Mouse (Mus musculus) megakaryocyte-erythroid progenitor cell, adult 5-6 weeks (primary cell): Measurements from ENCODE around the gene Zfand6. TPM values are rescaled to one million over a fixed set of nuclear protein-coding genes. Genes with fewer than 3 reads are reported as not detected.

Experiments used
- ATAC-seq: replicated peaks from 2 replicates; pipeline ENCODE4 v1.8.0; 2016; ENCODE audit warnings: mild to moderate bottlenecking, inconsistent platforms; ENCODE audit not compliant: severe bottlenecking, poor library complexity, low FRiP score, low TSS enrichment
- total RNA-seq, 2 experiments: library from RNA; stranded (forward) in 1 of 2; stranded (reverse) in 1 of 2; fragments of 200-1000, 215-1000 nt in 1 of 2; fragments of >200 nt in 1 of 2; fragmentation: Nextera tagmentation in 1 of 2; gene quantifications; 2 replicates each; pipeline ENCODE4 v1.2.3; 2014 to 2017

The Zfand6 gene
- total RNA-seq (2014; fragmentation: Nextera tagmentation): 43.5 and 56.6 TPM in 2 replicates
- total RNA-seq (2017): 56.0 and 81.6 TPM in 2 replicates

GRCm38 (mm10) chr7:84689251-84690100 lies at the start of gene Zfand6:
Gene Zfand6, minus strand, starts transcription at chr7:84689959.
- ATAC-seq: peak; percentile 93

GRCm38 (mm10) chr7:84736803-84737202 lies 47.0 kb upstream of the Zfand6 start:
- no peak for ATAC-seq

- no peak for ATAC-seq
Observed at GRCm38 (mm10) chr7:84733038-84733437, 43.3 kb upstream of the Zfand6 start.

- ATAC-seq: no peak
Observed at GRCm38 (mm10) chr7:84732052-84732451, 42.3 kb upstream of the Zfand6 start.

- no peak for ATAC-seq
Observed at GRCm38 (mm10) chr7:84731076-84731475, 41.3 kb upstream of the Zfand6 start.

GRCm38 (mm10) chr7:84722804-84723459 lies 33.2 kb upstream of the Zfand6 start:
- peak; percentile 100 for ATAC-seq

GRCm38 (mm10) chr7:84710287-84710958 lies 20.7 kb upstream of the Zfand6 start:
- ATAC-seq: no peak

GRCm38 (mm10) chr7:84706877-84707276 lies 17.1 kb upstream of the Zfand6 start:
- no peak for ATAC-seq

GRCm38 (mm10) chr7:84690101-84690509 lies 346 bp upstream of the Zfand6 start:
- no peak for ATAC-seq

- ATAC-seq: no peak
Observed at GRCm38 (mm10) chr7:84687653-84688580, 1.8 kb downstream of the Zfand6 start.

GRCm38 (mm10) chr7:84686380-84686779 lies 3.4 kb downstream of the Zfand6 start:
- no peak for ATAC-seq

- no peak for ATAC-seq
Observed at GRCm38 (mm10) chr7:84684675-84685074, 5.1 kb downstream of the Zfand6 start.

GRCm38 (mm10) chr7:84681558-84681957 lies 8.2 kb downstream of the Zfand6 start:
- ATAC-seq: 0 out of 2 replicates have a peak, but pooled peaks have one; percentile 41

GRCm38 (mm10) chr7:84680931-84681330 lies 8.8 kb downstream of the Zfand6 start:
- ATAC-seq: no peak

GRCm38 (mm10) chr7:84680092-84680491 lies 9.7 kb downstream of the Zfand6 start:
- no peak for ATAC-seq

- ATAC-seq: peak; percentile 99
Observed at GRCm38 (mm10) chr7:84679264-84679663, 10.5 kb downstream of the Zfand6 start.

- ATAC-seq: no peak
Observed at GRCm38 (mm10) chr7:84673103-84673502, 16.7 kb downstream of the Zfand6 start.

- ATAC-seq: no peak
Observed at GRCm38 (mm10) chr7:84669554-84670152, 20.1 kb downstream of the Zfand6 start.

GRCm38 (mm10) chr7:84667946-84668345 lies 21.8 kb downstream of the Zfand6 start:
- ATAC-seq: no peak
